Mouse (Mus musculus) adrenal gland, adult 8-10 months (tissue): ENCODE data around the gene Dusp6. TPM values are rescaled to one million over a fixed set of nuclear protein-coding genes. Genes with fewer than 3 reads are reported as not detected.

Experiments
- total RNA-seq, 4 experiments: library from RNA; stranded (reverse); gene quantifications; 2 replicates each; pipeline ENCODE4 v1.2.4; 2022

The Dusp6 gene
- total RNA-seq, 4 experiments from 2014 or later = 88.6 to 238 (median 129) TPM

Other genes with a start within 250 kb of the Dusp6 start
- 10 to 100 TPM; 12.4 to 23.8 (median 18.0) TPM for gene Poc1b, start 156.2 kb upstream of the Dusp6 start, total RNA-seq
- gene Galnt4, start 155.1 kb upstream of the Dusp6 start, total RNA-seq = 1 to 10 TPM; 7.0 to 7.6 (median 7.2) TPM
- gene Phxr2, start 136.9 kb upstream of the Dusp6 start, total RNA-seq = not detected